Mouse (Mus musculus): ENCODE measurements around the gene Gpr150. TPM values are rescaled to one million over a fixed set of nuclear protein-coding genes. Genes with fewer than 3 reads are reported as not detected.

The Gpr150 gene
- polyA plus RNA-seq, 1 experiment from 2014 or later: 0.13 TPM

GRCm38 (mm10) chr13:76044971-76045370 lies 11.8 kb downstream of the Gpr150 start:
- Histone ChIP-seq H3K4me3 (ENCODE audit: low read depth, low read length) (no peak overlapping the region), H3K27me3 (ENCODE audit: insufficient read depth, low read length) (no peaks in the 10 kb centered on the region), H3K9me3 (ENCODE audit: low read depth, low read length) (no peaks in the 10 kb centered on the region; the same call in 1 of the 2 replicates), H3K4me2 (no peak overlapping the region), H3K4me1 (ENCODE audit: insufficient read depth) (no peaks in the 10 kb centered on the region), H3K9ac (no peak overlapping the region), H3K36me3 (ENCODE audit: insufficient read depth) (no peaks in the 10 kb centered on the region), H3K27ac (ENCODE audit: low read depth) (no peak overlapping the region)
- ATAC-seq (ENCODE audit: insufficient read depth): no peak
- no peak for TF ChIP-seq CTCF (IDR thresholded peaks at IDR 0.05; ENCODE audit: low read depth)
- DNase-seq: no peak

- Histone ChIP-seq H3K4me2 (no peak overlapping the region), H3K27me3 (ENCODE audit: insufficient read depth, low read length) (no peaks in the 10 kb centered on the region), H3K9me3 (ENCODE audit: low read depth, low read length) (no peaks in the 10 kb centered on the region; the same call in 1 of the 2 replicates), H3K4me3 (ENCODE audit: low read depth, low read length) (no peak overlapping the region), H3K36me3 (ENCODE audit: insufficient read depth) (no peaks in the 10 kb centered on the region), H3K4me1 (ENCODE audit: insufficient read depth) (no peaks in the 10 kb centered on the region), H3K27ac (ENCODE audit: low read depth) (no peak overlapping the region), H3K9ac (no peak overlapping the region)
- no peak for DNase-seq
- ATAC-seq (ENCODE audit: insufficient read depth): no peak
- 37% methylated on average over 1 of the region's 1 CpGs for WGBS
- TF ChIP-seq CTCF (IDR thresholded peaks at IDR 0.05; ENCODE audit: low read depth): no peak
Observed at GRCm38 (mm10) chr13:76042455-76042854, 14.3 kb downstream of the Gpr150 start.

- Histone ChIP-seq H3K4me1 (ENCODE audit: insufficient read depth) (no peaks in the 10 kb centered on the region), H3K9me3 (ENCODE audit: low read depth, low read length) (no peaks in the 10 kb centered on the region), H3K4me2 (no peak overlapping the region), H3K4me3 (ENCODE audit: low read depth, low read length) (no peak overlapping the region), H3K27ac (ENCODE audit: low read depth) (no peak overlapping the region), H3K9ac (no peak overlapping the region), H3K36me3 (ENCODE audit: insufficient read depth) (no peaks in the 10 kb centered on the region), H3K27me3 (ENCODE audit: insufficient read depth, low read length) (no peaks in the 10 kb centered on the region)
- ATAC-seq (ENCODE audit: insufficient read depth) (no peak), DNase-seq (peak; percentile 2)
- TF ChIP-seq CTCF (IDR thresholded peaks at IDR 0.05; ENCODE audit: low read depth): no peak
- 69% methylated on average over 3 of the region's 3 CpGs for WGBS
Observed at GRCm38 (mm10) chr13:76024588-76024987, 32.2 kb downstream of the Gpr150 start.

- no peaks in the 10 kb centered on the region for H3K36me3 ChIP-seq (ENCODE audit: insufficient read depth)
- no peaks in the 10 kb centered on the region for H3K4me1 ChIP-seq (ENCODE audit: insufficient read depth)
- H3K27me3 ChIP-seq (ENCODE audit: insufficient read depth, low read length): no peaks in the 10 kb centered on the region
- WGBS: 91% methylated on average over 2 of the region's 2 CpGs
- TF ChIP-seq CTCF (IDR thresholded peaks at IDR 0.05; ENCODE audit: low read depth): peak; percentile 36; the same call in 1 of the 2 replicates
- no peak overlapping the region for H3K27ac ChIP-seq (ENCODE audit: low read depth)
- ATAC-seq (ENCODE audit: insufficient read depth): no peak
- no peak overlapping the region for H3K4me2 ChIP-seq
- no peaks in the 10 kb centered on the region for H3K9me3 ChIP-seq (ENCODE audit: low read depth, low read length)
- H3K4me3 ChIP-seq (ENCODE audit: low read depth, low read length): no peak overlapping the region
- no peak overlapping the region for H3K9ac ChIP-seq
- DNase-seq: peak; percentile 71
Observed at GRCm38 (mm10) chr13:76021782-76022181, 35.0 kb downstream of the Gpr150 start.

GRCm38 (mm10) chr13:76018844-76019400 lies 37.9 kb downstream of the Gpr150 start:
- WGBS: 48% methylated on average over 5 of the region's 5 CpGs
- no peak overlapping the region for H3K27ac ChIP-seq (ENCODE audit: low read depth)
- no peak for TF ChIP-seq CTCF (IDR thresholded peaks at IDR 0.05; ENCODE audit: low read depth)
- no peaks in the 10 kb centered on the region for H3K36me3 ChIP-seq (ENCODE audit: insufficient read depth)
- ATAC-seq (ENCODE audit: insufficient read depth) (peak; percentile 67), DNase-seq (peak; percentile 4)
- H3K4me1 ChIP-seq (ENCODE audit: insufficient read depth): no peaks in the 10 kb centered on the region
- H3K4me3 ChIP-seq (ENCODE audit: low read depth, low read length): peak overlapping the region; percentile 65
- no peaks in the 10 kb centered on the region for H3K27me3 ChIP-seq (ENCODE audit: insufficient read depth, low read length)
- H3K9ac ChIP-seq: no peak overlapping the region
- no peaks in the 10 kb centered on the region for H3K9me3 ChIP-seq (ENCODE audit: low read depth, low read length)
- H3K4me2 ChIP-seq: peak overlapping the region; percentile 74

DNA sequence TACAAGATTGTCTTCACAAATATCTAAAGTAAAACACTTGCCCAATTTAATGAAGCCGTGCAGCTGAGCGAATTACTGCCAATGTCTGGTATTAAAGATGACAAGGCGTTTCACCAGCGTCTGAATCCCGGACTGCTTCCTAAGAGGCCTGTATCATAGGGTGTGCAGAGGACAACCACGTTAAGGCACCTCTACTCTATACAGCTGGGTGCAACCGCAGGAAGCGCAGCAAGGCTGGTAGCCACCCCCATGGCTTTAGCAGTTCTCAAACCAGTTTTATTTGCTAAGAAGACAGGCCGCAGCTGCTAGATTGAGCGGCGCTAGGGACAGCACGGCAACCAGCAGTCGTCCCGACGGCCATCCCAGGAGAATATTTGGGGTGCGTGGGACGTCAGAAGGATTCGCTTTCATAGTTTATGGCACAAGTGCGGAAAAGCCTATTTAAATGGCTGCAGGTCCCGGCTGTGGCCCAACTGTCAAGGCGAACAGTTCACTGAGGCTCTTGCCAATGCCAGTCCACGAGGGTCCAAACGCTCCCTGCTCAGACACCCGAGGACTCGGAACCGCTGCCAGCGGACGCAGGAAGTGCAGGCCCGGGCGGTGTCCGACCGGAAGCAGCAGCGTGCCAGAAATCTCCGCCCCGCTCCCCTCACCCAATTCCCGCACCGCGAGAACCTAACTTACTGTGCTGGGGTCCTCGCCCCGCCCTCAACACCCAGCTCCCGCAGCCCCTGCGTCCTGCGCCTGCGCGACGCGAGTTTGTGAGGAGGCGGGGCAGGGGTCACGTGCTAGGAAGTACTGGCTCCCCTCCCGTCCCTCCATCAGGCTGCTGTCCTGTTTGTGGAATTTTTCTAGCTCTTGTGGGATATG lies 38.6 kb downstream of the Gpr150 start, which contains the start of gene Rfesd:
Gene Rfesd, minus strand, starts transcription at position 746 of the 870 bp plus-strand sequence.
- no peak for TF ChIP-seq CTCF (IDR thresholded peaks at IDR 0.05; ENCODE audit: low read depth)
- ATAC-seq (ENCODE audit: insufficient read depth) (peak; percentile 100), DNase-seq (peak; percentile 99)
- peak within 1 kb of the TSS; percentile 65 for H3K4me3 ChIP-seq (ENCODE audit: low read depth, low read length)
- H3K36me3 ChIP-seq (ENCODE audit: insufficient read depth): no peaks in the 10 kb centered on the region
- under 1% methylated on average over 50 of the region's 50 CpGs for WGBS
- no peaks in the 10 kb centered on the region for H3K4me1 ChIP-seq (ENCODE audit: insufficient read depth)
- peak within 1 kb of the TSS; percentile 84 for H3K9ac ChIP-seq
- H3K27ac ChIP-seq (ENCODE audit: low read depth): peak within 1 kb of the TSS; percentile 96
- no peaks in the 10 kb centered on the region for H3K27me3 ChIP-seq (ENCODE audit: insufficient read depth, low read length)
- H3K4me2 ChIP-seq: peak within 1 kb of the TSS; percentile 74
- H3K9me3 ChIP-seq (ENCODE audit: low read depth, low read length): no peaks in the 10 kb centered on the region

- no peaks in the 10 kb centered on the region for H3K4me1 ChIP-seq (ENCODE audit: insufficient read depth)
- H3K4me2 ChIP-seq: peak overlapping the region; percentile 74
- DNase-seq (peak; percentile 29), ATAC-seq (ENCODE audit: insufficient read depth) (no peak)
- WGBS: 50% methylated on average over 4 of the region's 4 CpGs
- H3K9ac ChIP-seq: peak overlapping the region; percentile 84
- no peaks in the 10 kb centered on the region for H3K9me3 ChIP-seq (ENCODE audit: low read depth, low read length)
- no peak for TF ChIP-seq CTCF (IDR thresholded peaks at IDR 0.05; ENCODE audit: low read depth)
- no peaks in the 10 kb centered on the region for H3K27me3 ChIP-seq (ENCODE audit: insufficient read depth, low read length)
- peak overlapping the region; percentile 65 for H3K4me3 ChIP-seq (ENCODE audit: low read depth, low read length)
- H3K27ac ChIP-seq (ENCODE audit: low read depth): peak overlapping the region; percentile 96
- H3K36me3 ChIP-seq (ENCODE audit: insufficient read depth): no peaks in the 10 kb centered on the region
Observed at GRCm38 (mm10) chr13:76017465-76017864, 39.3 kb downstream of the Gpr150 start.

Measured in lung, embryonic 14.5 days (tissue).